In genomic region chr13:107831997-107832396, GRCm38 (mm10) we compare ENCODE assay signal across 11 mouse cellular contexts.
DNase-seq lines count a peak whose midpoint lies in the region; ATAC-seq and TF ChIP-seq lines count a peak whose summit lies in the region.
"Had no signal": no experiment of that assay in that cellular context is flagged by ENCODE, and none has a peak within 500 bp of the region (broad histone marks: within the 10 kb centered on the region; RNA-seq: fewer than 3 reads in every experiment).

No protein-coding gene starts in this region.

- H3K27ac ChIP-seq in lung, embryonic 14.5 days (ENCODE audit: low read depth), result no peak overlapping the region; the same call in 1 of the 2 replicates
- no peak overlapping the region for H3K27ac ChIP-seq in forebrain, embryonic 14.5 days (ENCODE audit: low read depth, low read length)
- no peak overlapping the region; the same call in 1 of the 2 replicates for H3K27ac ChIP-seq in neural tube, embryonic 13.5 days (replicated peaks)
- H3K27ac ChIP-seq: liver, embryonic 15.5 days; midbrain, embryonic 12.5 days had no signal

- H3K4me3 ChIP-seq in lung, embryonic 14.5 days (ENCODE audit: low read depth, low read length), result no peak overlapping the region
- H3K4me3 ChIP-seq in forebrain, embryonic 14.5 days (ENCODE audit: low read depth, low read length), result no peak overlapping the region
- H3K4me3 ChIP-seq in neural tube, embryonic 13.5 days, result no peak overlapping the region

- no peaks in the 10 kb centered on the region for H3K27me3 ChIP-seq in lung, embryonic 14.5 days (ENCODE audit: insufficient read depth, low read length)
- no peaks in the 10 kb centered on the region for H3K27me3 ChIP-seq in forebrain, embryonic 14.5 days (replicated peaks; ENCODE audit: control insufficient read depth, insufficient read depth, low read length)
- H3K27me3 ChIP-seq in neural tube, embryonic 13.5 days, result no peaks in the 10 kb centered on the region
- H3K27me3 ChIP-seq: liver, embryonic 15.5 days; midbrain, embryonic 12.5 days had no signal

- H3K4me1 ChIP-seq in lung, embryonic 14.5 days (ENCODE audit: insufficient read depth), result peaks cover 7% of the 10 kb centered on the region; the same call in 1 of the 2 replicates
- H3K4me1 ChIP-seq in forebrain, embryonic 14.5 days (ENCODE audit: control insufficient read depth, insufficient read depth, low read length), result peaks cover 24% of the 10 kb centered on the region
- peaks cover 71% of the 10 kb centered on the region for H3K4me1 ChIP-seq in neural tube, embryonic 13.5 days (replicated peaks)

- H3K4me2 ChIP-seq in lung, embryonic 14.5 days, result no peak overlapping the region
- H3K4me2 ChIP-seq in forebrain, embryonic 14.5 days (ENCODE audit: low read length), result no peak overlapping the region
- no peak overlapping the region for H3K4me2 ChIP-seq in neural tube, embryonic 13.5 days

- 49% methylated on average over 5 of the region's 5 CpGs for WGBS in lung, embryonic 14.5 days
- 47% methylated on average over 5 of the region's 5 CpGs for WGBS in forebrain, embryonic 14.5 days
- WGBS in neural tube, embryonic 13.5 days, result 64% methylated on average over 5 of the region's 5 CpGs

- H3K9me3 ChIP-seq in lung, embryonic 14.5 days (ENCODE audit: low read depth, low read length), result no peaks in the 10 kb centered on the region
- no peaks in the 10 kb centered on the region for H3K9me3 ChIP-seq in forebrain, embryonic 14.5 days (replicated peaks; ENCODE audit: control insufficient read depth, low read length)
- H3K9me3 ChIP-seq in neural tube, embryonic 13.5 days, result no peaks in the 10 kb centered on the region
- H3K9me3 ChIP-seq: liver, embryonic 15.5 days; midbrain, embryonic 12.5 days had no signal

- no peak overlapping the region for H3K9ac ChIP-seq in lung, embryonic 14.5 days
- no peak overlapping the region for H3K9ac ChIP-seq in forebrain, embryonic 14.5 days (ENCODE audit: low read length)
- H3K9ac ChIP-seq in neural tube, embryonic 13.5 days, result no peak overlapping the region
- H3K9ac ChIP-seq: liver, embryonic 15.5 days; midbrain, embryonic 12.5 days had no signal

- no peaks in the 10 kb centered on the region for H3K36me3 ChIP-seq in lung, embryonic 14.5 days (ENCODE audit: insufficient read depth)
- no peaks in the 10 kb centered on the region for H3K36me3 ChIP-seq in forebrain, embryonic 14.5 days (ENCODE audit: control insufficient read depth, insufficient read depth, low read length)
- H3K36me3 ChIP-seq in neural tube, embryonic 13.5 days, result no peaks in the 10 kb centered on the region
- H3K36me3 ChIP-seq: liver, embryonic 15.5 days; midbrain, embryonic 12.5 days had no signal

- TF ChIP-seq CTCF in lung, embryonic 14.5 days (IDR thresholded peaks at IDR 0.05; ENCODE audit: low read depth), result no peak

- DNase-seq in heart, adult 11 months, result peak; percentile 88
- DNase-seq in heart, postnatal 14 days, result no peak
- DNase-seq in lung, embryonic 14.5 days, result no peak
- DNase-seq in lung, adult 18-20 months, result no peak
- no peak for DNase-seq in forebrain, embryonic 14.5 days (ENCODE audit: low spot score)
- DNase-seq in yolk sac, embryonic 10.5 days (ENCODE audit: low spot score), result no peak
- no peak for DNase-seq in adrenal gland, adult 2 months
- DNase-seq: thymus, postnatal 14 days had no signal

- peak; percentile 11; the same call in 1 of the 2 replicates for ATAC-seq in lung, embryonic 14.5 days (ENCODE audit: insufficient read depth)
- peak; percentile 6; the same call in 1 of the 2 replicates for ATAC-seq in forebrain, embryonic 14.5 days
- ATAC-seq in neural tube, embryonic 13.5 days (ENCODE audit: low read depth), result 0 out of 2 replicates have a peak, but pooled peaks have one; percentile 9

- intact Hi-C loops in heart, postnatal 14 days (cut with DNase I), result loop anchor here (2.0 to 5.0 kb wide), 2 partner anchors 57 to 210 kb away; partner anchors contain the start of gene Smim15
